Mouse (Mus musculus) MEL (cell line): ENCODE measurements around the gene Tmem274. TPM values are rescaled to one million over a fixed set of nuclear protein-coding genes. Genes with fewer than 3 reads are reported as not detected.

ENCODE experiments used
- DNase-seq: peaks from one replicate; pipeline ENCODE4 v3.0.0; 2011; ENCODE audit warnings: low read depth, low spot score
- H3K27ac ChIP-seq: 2 replicates; pipeline ENCODE4 v1.5.1; 2012; ENCODE audit warnings: low read depth, mild to moderate bottlenecking, control low read depth, low read length, moderate library complexity; ENCODE audit not compliant: control insufficient read depth
- H3K27me3 ChIP-seq, 2 experiments: fragments of 150-350 bp in 1 of 2; sonication (generic) in 1 of 2; 2 replicates each; pipeline ENCODE4 v1.6.1; 2012; ENCODE audit warnings: low read length in 2 of 2, mild to moderate bottlenecking in 2 of 2, improper control_type of control experiment in 1 of 2, moderate library complexity in 1 of 2; ENCODE audit not compliant: insufficient read depth in 2 of 2, control insufficient read depth in 1 of 2
- H3K36me3 ChIP-seq, 2 experiments: 2 replicates each; pipeline ENCODE4 v1.6.1; 2012 to 2014; ENCODE audit warnings: low read length in 2 of 2, improper control_type of control experiment in 1 of 2, inconsistent platforms in 1 of 2, mild to moderate bottlenecking in 1 of 2; ENCODE audit not compliant: insufficient read depth in 2 of 2, control insufficient read depth in 1 of 2
- H3K4me1 ChIP-seq, 2 experiments: fragments of 150-350 bp in 1 of 2; sonication (generic) in 1 of 2; 2 replicates each; pipeline ENCODE4 v1.6.1; 2012; ENCODE audit warnings: low read length in 2 of 2, improper control_type of control experiment in 1 of 2, mild to moderate bottlenecking in 1 of 2; ENCODE audit not compliant: insufficient read depth in 2 of 2, control insufficient read depth in 1 of 2
- H3K4me3 ChIP-seq, 2 experiments: fragments of 150-350 bp in 1 of 2; sonication (generic) in 1 of 2; 2 replicates each; pipeline ENCODE4 v1.5.1; 2012; ENCODE audit warnings: low read depth in 2 of 2, low read length in 2 of 2, mild to moderate bottlenecking in 2 of 2, moderate library complexity in 2 of 2, control low read depth in 1 of 2, improper control_type of control experiment in 1 of 2; ENCODE audit not compliant: control insufficient read depth in 1 of 2, insufficient read depth in 1 of 2
- H3K79me2 ChIP-seq: 2 replicates; pipeline ENCODE4 v1.6.1; 2012; ENCODE audit warnings: mild to moderate bottlenecking, low read length, moderate library complexity; ENCODE audit not compliant: control insufficient read depth, poor library complexity, insufficient read depth
- H3K9ac ChIP-seq: 2 replicates; pipeline ENCODE4 v1.6.1; 2012; ENCODE audit warnings: low read depth, mild to moderate bottlenecking, control low read depth, low read length, moderate library complexity; ENCODE audit not compliant: control insufficient read depth, poor library complexity, severe bottlenecking
- H3K9me3 ChIP-seq: fragments of 150-350 bp; sonication (generic); replicated peaks from 2 replicates; pipeline ENCODE4 v1.6.1; 2012; ENCODE audit warnings: mild to moderate bottlenecking, low read length, improper control_type of control experiment, moderate library complexity; ENCODE audit not compliant: insufficient read depth
- CHD1 ChIP-seq: IDR thresholded peaks from 2 replicates; pipeline ENCODE4 v1.6.1; 2012; ENCODE audit warnings: low read depth, mild to moderate bottlenecking, inconsistent platforms, low read length, improper control_type of control experiment
- E2F4 ChIP-seq: IDR thresholded peaks from 2 replicates; pipeline ENCODE4 v1.6.1; 2011; ENCODE audit warnings: low read depth, low read length, improper control_type of control experiment, borderline replicate concordance
- EP300 ChIP-seq, 2 experiments: IDR thresholded peaks; 2 replicates each; pipeline ENCODE4 v1.6.1; 2011; ENCODE audit warnings: improper control_type of control experiment in 2 of 2, low read length in 2 of 2, low read depth in 1 of 2, mild to moderate bottlenecking in 1 of 2
- GABPA ChIP-seq: IDR thresholded peaks from 2 replicates; pipeline ENCODE4 v1.6.1; 2012; ENCODE audit warnings: low read depth, mild to moderate bottlenecking, inconsistent platforms, low read length, improper control_type of control experiment, moderate library complexity
- GATA1 ChIP-seq: IDR thresholded peaks from 2 replicates; pipeline ENCODE4 v1.6.1; 2011; ENCODE audit warnings: low read depth, low read length, improper control_type of control experiment
- HCFC1 ChIP-seq: IDR thresholded peaks from 2 replicates; pipeline ENCODE4 v1.6.1; 2012; ENCODE audit warnings: low read depth, mild to moderate bottlenecking, inconsistent platforms, low read length, improper control_type of control experiment, moderate library complexity
- JUND ChIP-seq: IDR thresholded peaks from 2 replicates; pipeline ENCODE4 v1.6.1; 2011; ENCODE audit warnings: low read depth, mild to moderate bottlenecking, improper control_type of control experiment, low read length
- MAFK ChIP-seq: IDR thresholded peaks from 2 replicates; pipeline ENCODE4 v1.6.1; 2011; ENCODE audit warnings: low read depth, mild to moderate bottlenecking, low read length, improper control_type of control experiment, borderline replicate concordance
- MAZ ChIP-seq: IDR thresholded peaks from 2 replicates; pipeline ENCODE4 v1.6.1; 2012; ENCODE audit warnings: low read depth, mild to moderate bottlenecking, inconsistent platforms, low read length, improper control_type of control experiment
- MXI1 ChIP-seq: IDR thresholded peaks from 2 replicates; pipeline ENCODE4 v1.6.1; 2011; ENCODE audit warnings: mild to moderate bottlenecking, low read depth, low read length, improper control_type of control experiment
- MYC ChIP-seq: IDR thresholded peaks from 2 replicates; pipeline ENCODE4 v1.6.1; 2011; ENCODE audit warnings: low read depth, mild to moderate bottlenecking, low read length, improper control_type of control experiment, moderate library complexity
- NELFE ChIP-seq: IDR thresholded peaks from 2 replicates; pipeline ENCODE4 v1.6.1; 2011; ENCODE audit warnings: low read depth, low read length, improper control_type of control experiment
- POLR2AphosphoS2 ChIP-seq: IDR thresholded peaks from 2 replicates; pipeline ENCODE4 v1.6.1; 2011; ENCODE audit warnings: low read length, improper control_type of control experiment
- POLR2AphosphoS5 ChIP-seq: IDR thresholded peaks from 2 replicates; pipeline ENCODE4 v1.6.1; 2012; ENCODE audit warnings: low read depth, borderline replicate concordance, mild to moderate bottlenecking, inconsistent platforms, low read length, moderate library complexity, mixed read lengths
- RAD21 ChIP-seq: IDR thresholded peaks from 2 replicates; pipeline ENCODE4 v1.6.1; 2011; ENCODE audit warnings: mild to moderate bottlenecking, low read depth, low read length, improper control_type of control experiment
- RCOR1 ChIP-seq: IDR thresholded peaks from 2 replicates; pipeline ENCODE4 v1.6.1; 2012; ENCODE audit warnings: low read depth, mild to moderate bottlenecking, inconsistent platforms, low read length, improper control_type of control experiment
- SMC3 ChIP-seq: IDR thresholded peaks from 2 replicates; pipeline ENCODE4 v1.6.1; 2011; ENCODE audit warnings: low read depth, low read length, improper control_type of control experiment
- TAL1 ChIP-seq: IDR thresholded peaks from 2 replicates; pipeline ENCODE4 v1.6.1; 2012; ENCODE audit warnings: mild to moderate bottlenecking, inconsistent platforms, low read length, moderate library complexity, mixed read lengths
- UBTF ChIP-seq: IDR thresholded peaks from 2 replicates; pipeline ENCODE4 v1.6.1; 2012; ENCODE audit warnings: low read depth, mild to moderate bottlenecking, inconsistent platforms, low read length, improper control_type of control experiment, moderate library complexity, borderline replicate concordance; ENCODE audit not compliant: insufficient read depth
- USF1 ChIP-seq: IDR thresholded peaks from 2 replicates; pipeline ENCODE4 v1.6.1; 2014; ENCODE audit warnings: low read depth, mild to moderate bottlenecking, inconsistent platforms, low read length, improper control_type of control experiment, moderate library complexity
- USF2 ChIP-seq, 2 experiments: IDR thresholded peaks; 2 replicates each; pipeline ENCODE4 v1.6.1; 2011 to 2012; ENCODE audit warnings: improper control_type of control experiment in 2 of 2, low read length in 2 of 2, borderline replicate concordance in 1 of 2, inconsistent platforms in 1 of 2, low read depth in 1 of 2, mild to moderate bottlenecking in 1 of 2; ENCODE audit not compliant: insufficient read depth in 1 of 2
- ZC3H11A ChIP-seq: IDR thresholded peaks from 2 replicates; pipeline ENCODE4 v1.6.1; 2012; ENCODE audit warnings: low read depth, mild to moderate bottlenecking, inconsistent platforms, low read length, improper control_type of control experiment
- ZKSCAN1 ChIP-seq: IDR thresholded peaks from 2 replicates; pipeline ENCODE4 v1.6.1; 2012; ENCODE audit warnings: low read depth, mild to moderate bottlenecking, inconsistent platforms, low read length, improper control_type of control experiment, moderate library complexity
- ZMIZ1 ChIP-seq: IDR thresholded peaks from 2 replicates; pipeline ENCODE4 v1.6.1; 2012; ENCODE audit warnings: low read depth, mild to moderate bottlenecking, inconsistent platforms, low read length, improper control_type of control experiment, moderate library complexity
- ZNF384 ChIP-seq: IDR thresholded peaks from 2 replicates; pipeline ENCODE4 v1.6.1; 2012; ENCODE audit warnings: low read depth, mild to moderate bottlenecking, inconsistent platforms, low read length, improper control_type of control experiment
- polyA plus RNA-seq, 2 experiments: library from polyadenylated mRNA; stranded (reverse) in 1 of 2; unstranded in 1 of 2; fragments of >175 nt in 1 of 2; fragments of >200 nt in 1 of 2; gene quantifications; 2 replicates each; pipeline versions ENCODE4 v1.2.1 to v1.2.4; 2012; ENCODE audit warnings: low replicate concordance in 2 of 2, low read depth in 1 of 2; ENCODE audit not compliant: insufficient read length in 2 of 2, insufficient read depth in 1 of 2, missing spikeins in 1 of 2
- total RNA-seq: library from RNA; depleted of rRNA; stranded (reverse); fragments of 300-350 nt; gene quantifications from 2 replicates; pipeline ENCODE4 v1.2.3, GENCODE M21; 2012

Gene Tmem274
- total and polyA plus RNA-seq, 3 experiments: not detected

GRCm38 (mm10) chr4:149487729-149488128, 10.6 kb downstream of the Tmem274 start:
- H3K9me3 ChIP-seq: no peaks in the 10 kb centered on the region
- H3K9ac ChIP-seq: no peak overlapping the region
- H3K4me1 ChIP-seq: peaks cover 4% of the 10 kb centered on the region in 2 experiments; a peak in 2 of 4 replicates
- H3K36me3 ChIP-seq: peaks cover 4 to 10% of the 10 kb centered on the region in 2 experiments
- H3K27me3 ChIP-seq: no peaks in the 10 kb centered on the region
- H3K4me3 ChIP-seq: no peak overlapping the region
- TF ChIP-seq GABPA: no peak
- TF ChIP-seq USF2 (IDR thresholded peaks at IDR 0.05; ENCODE audit: borderline replicate concordance in 1 of 2, insufficient read depth in 1 of 2, low read depth in 1 of 2, low read length in 2 of 2): no peak
- TF ChIP-seq SMC3: no peak
- no peak for TF ChIP-seq ZMIZ1
- no peak for TF ChIP-seq NELFE
- no peak for TF ChIP-seq HCFC1
- TF ChIP-seq GATA1: no peak
- no peak for TF ChIP-seq POLR2AphosphoS5
- no peak for TF ChIP-seq MAFK
- no peak for TF ChIP-seq RCOR1
- TF ChIP-seq ZNF384: no peak
- no peak for TF ChIP-seq EP300 (IDR thresholded peaks at IDR 0.05; ENCODE audit: low read depth in 1 of 2, low read length in 2 of 2)
- TF ChIP-seq TAL1: no peak
- TF ChIP-seq CHD1: no peak
- TF ChIP-seq MAZ: no peak
- TF ChIP-seq RAD21: no peak
- no peak for TF ChIP-seq ZC3H11A
- DNase-seq: no peak
- peaks cover 18% of the 10 kb centered on the region for H3K79me2 ChIP-seq
- no peak overlapping the region for H3K27ac ChIP-seq

GRCm38 (mm10) chr4:149489415-149490240, 12.4 kb downstream of the Tmem274 start:
- TF ChIP-seq USF1 (no peak), UBTF (no peak), GABPA (no peak), RCOR1 (no peak), GATA1 (no peak), MXI1 (no peak), MYC (no peak), ZKSCAN1 (no peak), POLR2AphosphoS2 (no peak), E2F4 (no peak), SMC3 (no peak), JUND (no peak)
- TF ChIP-seq, all 39 proteins: peak for 0
- Histone ChIP-seq H3K79me2 (peaks cover 12% of the 10 kb centered on the region), H3K4me1 (peaks cover 0 to 1% of the 10 kb centered on the region in 2 experiments; a peak in 1 of 4 replicates), H3K9ac (no peak overlapping the region), H3K27me3 (no peaks in the 10 kb centered on the region), H3K36me3 (peaks cover 4 to 15% of the 10 kb centered on the region in 2 experiments), H3K4me3 (no peak overlapping the region), H3K27ac (no peak overlapping the region), H3K9me3 (no peaks in the 10 kb centered on the region)
- no peak for DNase-seq
